Mouse (Mus musculus) liver, embryonic 16.5 days (tissue): ENCODE measurements around the gene Gm20661. TPM values are rescaled to one million over a fixed set of nuclear protein-coding genes. Genes with fewer than 3 reads are reported as not detected.

Experiments used
- ATAC-seq: fragments of 200-750 bp; cut with Nextera tagmentation; 2 replicates; pipeline ENCODE4 v1.8.0; 2017; ENCODE audit warnings: low read depth, mild to moderate bottlenecking, moderate number of reproducible peaks, moderate library complexity
- H3K27ac ChIP-seq: fragments of 300-500 bp; sonication (generic); 2 replicates; pipeline ENCODE4 v1.5.1; 2014; ENCODE audit warnings: mild to moderate bottlenecking, low read length
- H3K27me3 ChIP-seq: fragments of 300-500 bp; sonication (generic); 2 replicates; pipeline ENCODE4 v1.6.1; 2014; ENCODE audit warnings: low read depth, low read length, mixed read lengths; ENCODE audit not compliant: control insufficient read depth, insufficient read depth
- H3K36me3 ChIP-seq: fragments of 300-500 bp; sonication (generic); 2 replicates; pipeline ENCODE4 v1.6.1; 2014; ENCODE audit warnings: mild to moderate bottlenecking; ENCODE audit not compliant: control insufficient read depth, insufficient read depth
- H3K4me1 ChIP-seq: fragments of 300-500 bp; sonication (generic); 2 replicates; pipeline ENCODE4 v1.6.1; 2014; ENCODE audit warnings: low read depth, low read length, mixed read lengths; ENCODE audit not compliant: control insufficient read depth
- H3K4me2 ChIP-seq: fragments of 300-500 bp; sonication (generic); 2 replicates; pipeline ENCODE4 v1.6.1; 2014; ENCODE audit warnings: low read depth, low read length, mixed read lengths
- H3K4me3 ChIP-seq: fragments of 300-500 bp; sonication (generic); 2 replicates; pipeline ENCODE4 v1.5.1; 2014; ENCODE audit warnings: low read depth, mild to moderate bottlenecking, low read length
- H3K9ac ChIP-seq: fragments of 300-500 bp; sonication (generic); 2 replicates; pipeline ENCODE4 v1.6.1; 2014; ENCODE audit warnings: low read depth, low read length
- H3K9me3 ChIP-seq: fragments of 300-500 bp; sonication (generic); replicated peaks from 2 replicates; pipeline ENCODE4 v1.6.1; 2016; ENCODE audit warnings: low read length; ENCODE audit not compliant: control insufficient read depth
- WGBS: fragments of 180-500 bp; shearing (Covaris S2); extraction: QIAGEN DNeasy Blood & Tissue Kit; methylation state at CpG from one replicate; pipeline ENCODE4 v1.1.7; 2014; ENCODE audit not compliant: insufficient replicate concordance; 5-methylcytosine and 5-hydroxymethylcytosine counted together
- polyA plus RNA-seq: library from polyadenylated mRNA; unstranded; fragments of >200 nt; fragmentation: Nextera tagmentation; extraction: Ambion mirVana; gene quantifications from 2 replicates; pipeline ENCODE4 v1.2.1, GENCODE M21; 2015

Gene Gm20661
- polyA plus RNA-seq, 1 experiment from 2014 or later, result 0.41 TPM

GRCm38 (mm10) chr9:108027867-108028266, 45.0 kb downstream of the Gm20661 start:
- H3K9ac ChIP-seq, result no peak overlapping the region
- H3K9me3 ChIP-seq, result no peaks in the 10 kb centered on the region
- no peaks in the 10 kb centered on the region for H3K4me1 ChIP-seq
- WGBS, result 89% methylated on average over 3 of the region's 3 CpGs
- H3K27ac ChIP-seq, result no peak overlapping the region
- H3K27me3 ChIP-seq, result no peaks in the 10 kb centered on the region
- no peak overlapping the region for H3K4me2 ChIP-seq
- H3K4me3 ChIP-seq, result no peak overlapping the region
- ATAC-seq, result no peak
- H3K36me3 ChIP-seq, result peaks cover 52% of the 10 kb centered on the region

GRCm38 (mm10) chr9:108032126-108032525, 49.3 kb downstream of the Gm20661 start:
- ATAC-seq, result no peak
- H3K4me3 ChIP-seq, result no peak overlapping the region
- no peak overlapping the region for H3K27ac ChIP-seq
- no peak overlapping the region for H3K9ac ChIP-seq
- no peaks in the 10 kb centered on the region for H3K4me1 ChIP-seq
- H3K4me2 ChIP-seq, result no peak overlapping the region
- 90% methylated on average over 5 of the region's 5 CpGs for WGBS
- H3K9me3 ChIP-seq, result no peaks in the 10 kb centered on the region
- H3K27me3 ChIP-seq, result no peaks in the 10 kb centered on the region
- H3K36me3 ChIP-seq, result peaks cover 50% of the 10 kb centered on the region

GRCm38 (mm10) chr9:108035331-108036156, 52.7 kb downstream of the Gm20661 start:
- WGBS, result 95% methylated on average over 2 of the region's 2 CpGs
- Histone ChIP-seq H3K27me3 (no peaks in the 10 kb centered on the region), H3K9ac (no peak overlapping the region), H3K36me3 (peaks cover 52% of the 10 kb centered on the region), H3K9me3 (no peaks in the 10 kb centered on the region), H3K4me3 (no peak overlapping the region), H3K4me1 (no peaks in the 10 kb centered on the region), H3K4me2 (no peak overlapping the region), H3K27ac (no peak overlapping the region)
- ATAC-seq, result no peak

Other genes with a start within 250 kb of the Gm20661 start
- 72.7 and 78.3 TPM in 2 replicates for gene Rbm5, start 212.1 kb upstream of the Gm20661 start, polyA plus RNA-seq
- 25.8 and 26.6 TPM in 2 replicates for gene Rbm6, start 109.8 kb upstream of the Gm20661 start, polyA plus RNA-seq
- gene Mon1a, start 94.9 kb upstream of the Gm20661 start, polyA plus RNA-seq, result 3.6 and 4.1 TPM in 2 replicates
- gene Mst1r, start 76.2 kb upstream of the Gm20661 start, polyA plus RNA-seq, result 1.3 and 2.8 TPM in 2 replicates
- not detected in 2 replicates for gene Actl11, start 54.6 kb upstream of the Gm20661 start, polyA plus RNA-seq
- gene Camkv, start 47.4 kb upstream of the Gm20661 start, polyA plus RNA-seq, result 0.11 TPM in 2 replicates
- 11.1 and 13.3 TPM in 2 replicates for gene Traip, start 32.9 kb upstream of the Gm20661 start, polyA plus RNA-seq
- gene Uba7, start 7.6 kb upstream of the Gm20661 start, polyA plus RNA-seq, result 43.8 and 47.7 TPM in 2 replicates
- 41.0 and 46.1 TPM in 2 replicates for gene Inka1, start 2.8 kb downstream of the Gm20661 start, polyA plus RNA-seq
- 1.0 and 1.2 TPM in 2 replicates for gene Cdhr4, start 9.4 kb downstream of the Gm20661 start, polyA plus RNA-seq
- 0.22 and 0.48 TPM in 2 replicates for gene Gm20662, start 13.3 kb downstream of the Gm20661 start, polyA plus RNA-seq
- 39.1 and 45.3 TPM in 2 replicates for gene Ip6k1, start 19.4 kb downstream of the Gm20661 start, polyA plus RNA-seq
- 12.9 and 13.8 TPM in 2 replicates for gene Gmppb, start 66.2 kb downstream of the Gm20661 start, polyA plus RNA-seq
- gene Amigo3, start 70.1 kb downstream of the Gm20661 start, polyA plus RNA-seq, result 1.6 and 2.1 TPM in 2 replicates
- gene Mst1, start 97.4 kb downstream of the Gm20661 start, polyA plus RNA-seq, result 52.5 and 62.0 TPM in 2 replicates
- gene Rnf123, start 100.3 kb downstream of the Gm20661 start, polyA plus RNA-seq, result 92.7 and 106 TPM in 2 replicates
- 167 and 172 TPM in 2 replicates for gene Apeh, start 111.5 kb downstream of the Gm20661 start, polyA plus RNA-seq
- 1.0 and 1.2 TPM in 2 replicates for gene Bsn, start 207.3 kb downstream of the Gm20661 start, polyA plus RNA-seq